Mouse (Mus musculus): ENCODE measurements around the gene Dag1.

DNA sequence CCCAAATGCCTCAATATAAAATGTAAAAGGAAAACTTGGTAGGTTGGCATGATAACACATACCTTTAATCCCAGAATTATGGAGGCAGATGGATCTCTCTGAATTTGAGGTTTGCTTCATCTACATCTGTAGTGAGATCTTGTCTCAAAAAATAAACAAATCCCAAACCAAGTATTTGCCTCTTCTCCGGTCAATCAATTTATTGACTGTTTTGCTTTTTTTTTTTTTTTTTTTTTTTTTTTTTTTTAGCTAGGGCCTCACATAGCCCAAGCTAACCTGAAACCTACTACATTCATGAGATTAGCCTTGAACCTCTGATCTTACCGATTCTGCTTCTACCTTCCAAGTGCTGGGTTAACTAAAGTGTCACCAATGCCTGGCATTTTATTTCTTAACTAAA lies 25.6 kb upstream of the Dag1 start:
- TF ChIP-seq CTCF (IDR thresholded peaks at IDR 0.05; ENCODE audit: borderline replicate concordance, extremely low read depth, insufficient read depth, insufficient read length) (no peak), POLR2A (IDR thresholded peaks at IDR 0.05; ENCODE audit: borderline replicate concordance, extremely low read depth, insufficient read depth, insufficient read length, poor library complexity, severe bottlenecking) (no peak)

Measured in brain, embryonic 14.5 days (tissue).